Mouse (Mus musculus): ENCODE data around the gene Gad2.

DNA sequence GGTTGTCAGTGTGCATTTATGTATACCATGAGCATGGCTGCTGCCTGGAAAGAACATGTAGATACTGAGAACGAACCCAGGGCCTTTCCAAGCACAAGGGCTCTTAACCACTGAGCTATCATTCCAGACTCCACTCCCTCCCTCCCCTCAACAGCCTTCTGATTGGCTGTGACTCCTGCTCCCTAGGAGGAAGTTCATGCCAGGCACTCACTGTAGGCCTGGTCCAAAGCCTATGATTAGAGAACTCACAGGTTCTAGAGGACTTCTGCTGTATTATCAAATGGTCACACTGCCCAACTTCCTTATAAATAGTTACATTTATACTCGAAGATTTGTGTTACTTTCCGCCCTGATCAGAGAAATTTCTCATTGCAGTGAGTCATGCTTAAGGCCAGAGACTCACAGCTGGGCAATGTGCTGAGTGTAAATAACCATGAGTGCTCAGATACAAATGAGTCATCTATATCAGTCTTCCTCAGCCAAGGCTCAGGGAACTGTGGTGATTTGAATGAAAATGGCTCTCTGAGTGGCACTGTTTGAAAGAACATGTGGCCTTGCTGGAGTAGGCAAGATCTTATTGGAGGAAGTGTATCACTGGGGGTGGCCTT lies 102.0 kb downstream of the Gad2 start:
- no peak for TF ChIP-seq POLR2A (IDR thresholded peaks at IDR 0.05; ENCODE audit: borderline replicate concordance, low read depth, low read length)
- no peak for TF ChIP-seq CTCF (IDR thresholded peaks at IDR 0.05; ENCODE audit: low read depth, low read length)
